Mouse (Mus musculus) stomach, embryonic 15.5 days (tissue): ENCODE measurements around the gene Cyp2j5. TPM values are rescaled to one million over a fixed set of nuclear protein-coding genes. Genes with fewer than 3 reads are reported as not detected.
"Not testable (repeated sequence)": the region's sequence is repeated elsewhere in the genome, so short reads cannot be mapped to it uniquely, and the experiment has no call there.

Experiments
- ATAC-seq: fragments of 200-750 bp; cut with Nextera tagmentation; 2 replicates; pipeline ENCODE4 v1.8.0; 2017; ENCODE audit warnings: low read depth, moderate number of reproducible peaks, moderate TSS enrichment; ENCODE audit not compliant: insufficient read depth, low FRiP score
- H3K27ac ChIP-seq: fragments of 300-500 bp; sonication (generic); 2 replicates; pipeline ENCODE4 v1.5.1; 2015; ENCODE audit warnings: mild to moderate bottlenecking, inconsistent platforms
- H3K27me3 ChIP-seq: fragments of 300-500 bp; sonication (generic); replicated peaks from 2 replicates; pipeline ENCODE4 v1.6.1; 2015; ENCODE audit warnings: inconsistent platforms
- H3K36me3 ChIP-seq: fragments of 300-500 bp; sonication (generic); 2 replicates; pipeline ENCODE4 v1.6.1; 2015; ENCODE audit warnings: inconsistent platforms
- H3K4me1 ChIP-seq: fragments of 300-500 bp; sonication (generic); 2 replicates; pipeline ENCODE4 v1.6.1; 2015; ENCODE audit warnings: inconsistent platforms
- H3K4me2 ChIP-seq: fragments of 300-500 bp; sonication (generic); 2 replicates; pipeline ENCODE4 v1.6.1; 2015; ENCODE audit warnings: mild to moderate bottlenecking, inconsistent platforms
- H3K4me3 ChIP-seq: fragments of 300-500 bp; sonication (generic); replicated peaks from 2 replicates; pipeline ENCODE4 v1.5.1; 2015; ENCODE audit warnings: inconsistent platforms
- H3K9ac ChIP-seq: fragments of 300-500 bp; sonication (generic); 2 replicates; pipeline ENCODE4 v1.6.1; 2015; ENCODE audit warnings: inconsistent platforms
- H3K9me3 ChIP-seq: fragments of 300-500 bp; sonication (generic); 2 replicates; pipeline ENCODE4 v1.6.1; 2016; ENCODE audit warnings: inconsistent platforms
- WGBS: fragments of 180-500 bp; shearing (Covaris S2); methylation state at CpG from one replicate; pipeline ENCODE4 v1.1.7; 2015; 5-methylcytosine and 5-hydroxymethylcytosine counted together
- polyA plus RNA-seq: library from polyadenylated mRNA; unstranded; fragments of >200 nt; fragmentation: Nextera tagmentation; extraction: Ambion mirVana; gene quantifications from 2 replicates; pipeline ENCODE4 v1.2.1, GENCODE M21; 2015

Gene Cyp2j5
- polyA plus RNA-seq, 1 experiment from 2014 or later: not detected

DNA sequence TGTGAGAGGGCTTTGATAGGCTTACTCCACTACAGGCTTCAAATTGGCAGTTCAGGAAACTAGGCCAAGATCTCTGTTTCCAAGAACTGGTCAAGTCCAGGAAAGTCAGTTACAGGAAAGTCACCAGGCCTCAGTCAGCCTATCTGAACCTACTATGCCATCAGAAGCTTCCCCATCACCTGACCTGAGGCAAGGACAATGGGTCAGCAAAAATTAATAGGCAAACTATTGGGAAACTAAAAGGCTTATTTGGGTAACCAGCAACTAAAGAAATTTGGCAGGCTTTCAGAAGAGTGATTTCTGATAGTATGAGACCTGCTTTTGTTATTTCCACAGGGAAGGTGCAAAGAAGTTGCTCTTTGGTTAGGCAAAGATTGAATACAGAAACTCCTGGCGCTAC lies 41.5 kb downstream of the Cyp2j5 start:
- H3K4me3 ChIP-seq: no peak overlapping the region
- H3K4me2 ChIP-seq: no peak overlapping the region
- ATAC-seq: no peak
- no peaks in the 10 kb centered on the region for H3K9me3 ChIP-seq
- no peaks in the 10 kb centered on the region for H3K27me3 ChIP-seq
- H3K36me3 ChIP-seq: no peaks in the 10 kb centered on the region
- H3K9ac ChIP-seq: no peak overlapping the region
- 85% methylated on average over 1 of the region's 1 CpGs for WGBS
- H3K4me1 ChIP-seq: no peaks in the 10 kb centered on the region
- no peak overlapping the region for H3K27ac ChIP-seq

DNA sequence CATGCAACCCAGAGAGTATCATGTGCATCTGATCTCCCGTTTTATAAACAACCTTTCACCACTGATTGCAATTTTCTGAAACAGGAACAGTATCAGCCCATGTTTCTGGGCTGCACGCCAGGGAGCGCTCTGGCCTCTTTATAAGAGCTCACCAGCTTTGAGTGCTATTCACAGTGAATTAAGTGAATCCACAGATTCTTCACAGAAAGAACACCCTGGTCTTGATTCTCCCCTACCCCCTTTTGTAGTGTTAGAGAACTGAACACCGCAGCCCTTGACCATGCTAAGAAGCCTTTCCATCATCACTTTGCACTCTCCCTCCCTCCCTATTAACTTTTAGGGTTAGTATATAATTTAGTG lies 72.2 kb downstream of the Cyp2j5 start:
- WGBS: 30% methylated on average over 4 of the region's 4 CpGs
- ATAC-seq: peak; percentile 63
- H3K27ac ChIP-seq: peak overlapping the region; percentile 88

DNA sequence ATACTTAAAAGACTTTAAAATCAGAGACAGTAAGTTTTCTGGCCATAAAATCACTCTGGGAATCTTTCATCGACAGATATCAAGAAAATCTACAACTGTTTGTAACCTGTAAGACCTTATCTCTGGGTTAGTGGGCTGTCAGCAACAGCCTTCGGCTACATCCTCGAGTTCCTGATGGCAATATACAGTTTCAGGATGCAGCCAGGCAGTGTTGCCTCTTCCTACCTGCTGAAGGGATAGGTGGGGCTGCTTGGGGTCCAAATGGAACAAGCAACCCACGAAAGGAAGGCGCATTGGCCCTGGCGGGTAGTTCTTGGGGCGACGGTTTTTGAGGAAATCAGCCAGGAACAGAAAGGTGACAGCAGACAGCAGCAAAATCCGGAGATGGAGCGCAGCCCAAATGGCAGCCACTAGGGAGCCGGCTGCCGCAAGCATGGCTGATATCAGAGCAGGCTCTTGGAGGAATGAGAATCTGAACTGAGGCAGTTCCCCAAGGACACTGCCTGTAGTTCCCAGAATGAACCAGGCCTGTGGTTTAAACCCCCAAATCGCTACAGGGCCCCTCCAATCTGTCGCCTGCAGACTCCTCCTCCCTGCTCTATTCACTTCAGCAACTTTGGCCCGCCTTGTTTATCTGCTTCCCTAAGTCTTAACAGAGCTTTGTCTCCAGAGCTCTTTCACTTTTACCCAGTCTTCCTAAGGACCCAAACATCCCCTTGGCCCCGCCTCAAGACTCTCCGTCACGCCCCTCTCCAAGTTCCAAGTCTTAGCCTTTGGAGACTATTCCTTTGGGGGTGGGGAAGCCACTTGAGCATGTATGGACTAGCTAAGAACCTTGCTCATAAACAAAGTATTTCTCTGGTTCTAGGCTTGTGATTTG lies 72.8 kb downstream of the Cyp2j5 start, which contains the start of gene Cyp2j9:
Gene Cyp2j9, minus strand, starts transcription at position 668 of the 880 bp plus-strand sequence.
- Histone ChIP-seq H3K4me2 (peak within 1 kb of the TSS; percentile 78), H3K36me3 (no peaks in the 10 kb centered on the region), H3K27ac (peak within 1 kb of the TSS; percentile 88), H3K9ac (peak within 1 kb of the TSS; percentile 3; the same call in 1 of the 2 replicates), H3K4me3 (peak within 1 kb of the TSS; percentile 42), H3K4me1 (no peaks in the 10 kb centered on the region), H3K27me3 (no peaks in the 10 kb centered on the region), H3K9me3 (no peaks in the 10 kb centered on the region)
- ATAC-seq: peak; percentile 93
- WGBS: 5% methylated on average over 18 of the region's 18 CpGs

More for the DNA sequence above, 72.2 kb downstream of the Cyp2j5 start:
- peak overlapping the region; percentile 78 for H3K4me2 ChIP-seq
- H3K27me3 ChIP-seq: no peaks in the 10 kb centered on the region
- H3K4me1 ChIP-seq: no peaks in the 10 kb centered on the region
- H3K4me3 ChIP-seq: peak overlapping the region; percentile 42
- no peak overlapping the region for H3K9ac ChIP-seq
- H3K36me3 ChIP-seq: no peaks in the 10 kb centered on the region
- H3K9me3 ChIP-seq: no peaks in the 10 kb centered on the region

GRCm38 (mm10) chr4:96581425-96582088 lies 82.4 kb downstream of the Cyp2j5 start:
- no peak overlapping the region for H3K27ac ChIP-seq
- H3K9ac ChIP-seq: no peak overlapping the region
- no peaks in the 10 kb centered on the region for H3K36me3 ChIP-seq
- WGBS: 71% methylated on average over 1 of the region's 1 CpGs
- no peaks in the 10 kb centered on the region for H3K27me3 ChIP-seq
- no peaks in the 10 kb centered on the region for H3K9me3 ChIP-seq
- ATAC-seq: no peak
- H3K4me2 ChIP-seq: no peak overlapping the region
- no peak overlapping the region for H3K4me3 ChIP-seq
- no peaks in the 10 kb centered on the region for H3K4me1 ChIP-seq

DNA sequence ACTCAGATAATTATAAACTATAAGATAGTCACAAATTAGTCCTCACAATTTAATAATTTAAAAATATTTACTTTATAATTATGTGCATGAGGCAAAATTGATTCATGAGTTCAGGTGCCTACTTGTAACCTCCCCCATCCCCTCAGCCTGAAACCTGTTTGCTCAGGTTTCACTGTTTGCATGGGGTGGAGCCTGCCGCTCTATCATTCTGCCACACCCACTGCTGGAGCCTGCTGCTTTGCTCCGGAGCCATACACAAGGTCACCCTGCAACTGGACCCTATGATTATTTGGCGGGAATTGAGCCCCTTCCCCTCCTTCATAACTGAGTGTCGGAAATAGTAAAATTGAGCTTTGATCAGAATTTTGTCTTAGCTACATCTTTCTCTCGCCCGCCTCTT lies 83.6 kb downstream of the Cyp2j5 start:
- not testable (repeated sequence) for H3K27ac ChIP-seq, H3K9me3 ChIP-seq, H3K27me3 ChIP-seq, H3K36me3 ChIP-seq, H3K9ac ChIP-seq, H3K4me3 ChIP-seq, H3K4me1 ChIP-seq, H3K4me2 ChIP-seq
- 53% methylated on average over 6 of the region's 6 CpGs for WGBS
- ATAC-seq: peak; percentile 84

Other genes with a start within 250 kb of the Cyp2j5 start
- gene Cyp2j8, start 156.8 kb downstream of the Cyp2j5 start, polyA plus RNA-seq: 0.09 TPM in 1 of 2 replicates, not detected in the other
- gene Cyp2j6, start 110.5 kb downstream of the Cyp2j5 start, polyA plus RNA-seq: 13.0 and 17.9 TPM in 2 replicates
- 4.8 and 6.7 TPM in 2 replicates for gene Cyp2j9, start 72.6 kb downstream of the Cyp2j5 start, polyA plus RNA-seq
- gene Gm12695, start 121.0 kb upstream of the Cyp2j5 start, polyA plus RNA-seq: 0.09 TPM in 1 of 2 replicates, not detected in the other